Mouse (Mus musculus): ENCODE data around the gene Sgsm1. TPM values are rescaled to one million over a fixed set of nuclear protein-coding genes. Genes with fewer than 3 reads are reported as not detected.
"Not testable (repeated sequence)": the region's sequence is repeated elsewhere in the genome, so short reads cannot be mapped to it uniquely, and the experiment has no call there.

Gene Sgsm1
- polyA plus RNA-seq, 1 experiment from 2014 or later: 19.2 TPM

DNA sequence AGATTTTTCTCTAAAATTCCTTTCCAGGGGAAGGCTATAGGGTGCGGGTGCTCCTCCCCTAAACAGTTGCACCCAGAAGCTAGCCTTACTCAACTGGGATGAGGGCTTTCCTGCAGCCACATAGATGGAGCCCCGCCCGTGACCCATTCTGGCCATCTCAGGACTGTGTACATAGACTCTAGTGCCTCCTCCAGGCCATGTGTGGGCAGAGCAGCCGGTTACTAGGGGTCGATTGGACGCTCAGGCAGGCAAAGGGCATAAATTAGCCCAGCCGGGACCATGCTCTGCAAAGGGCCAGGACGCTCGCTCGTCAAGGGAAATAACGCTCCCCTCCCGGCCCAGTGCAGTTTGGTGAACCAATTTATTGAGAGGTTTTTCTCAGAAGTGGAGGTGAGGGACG, 38.0 kb upstream of the Sgsm1 start:
- Histone ChIP-seq H3K9ac (replicated peaks; ENCODE audit: low read depth, low read length) (no peak overlapping the region), H3K36me3 (ENCODE audit: control insufficient read depth, insufficient read depth) (no peaks in the 10 kb centered on the region), H3K27ac (ENCODE audit: low read length) (no peak overlapping the region), H3K4me1 (replicated peaks; ENCODE audit: control insufficient read depth, insufficient read depth, low read length) (peaks cover 33% of the 10 kb centered on the region), H3K27me3 (replicated peaks; ENCODE audit: control insufficient read depth, insufficient read depth, low read length) (peaks cover 19% of the 10 kb centered on the region), H3K4me2 (ENCODE audit: low read length) (no peak overlapping the region), H3K9me3 (ENCODE audit: control insufficient read depth, low read length) (no peaks in the 10 kb centered on the region), H3K4me3 (replicated peaks; ENCODE audit: low read length) (no peak overlapping the region)
- 16% methylated on average over 13 of the region's 13 CpGs for WGBS
- peak; percentile 14; the same call in 1 of the 2 replicates for ATAC-seq

DNA sequence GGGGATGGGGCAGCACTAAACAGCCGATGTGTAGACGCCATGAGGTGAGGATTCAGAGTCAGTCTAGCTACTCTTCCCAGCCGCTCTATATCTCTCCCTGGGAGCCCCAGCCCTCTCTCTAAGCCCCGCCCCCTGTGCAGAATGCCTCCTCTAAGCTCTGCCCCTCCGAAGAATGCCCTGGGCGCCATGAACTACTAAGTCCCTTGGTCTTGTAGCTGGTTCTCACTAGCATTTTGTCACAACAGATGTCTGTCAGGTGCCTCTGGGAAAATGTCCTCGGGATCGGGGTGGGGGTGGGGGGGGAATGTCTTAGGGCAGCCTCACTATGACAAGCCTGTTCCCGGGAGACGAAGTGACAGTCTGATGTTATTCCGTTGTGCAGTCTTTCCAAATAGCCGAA, 37.0 kb upstream of the Sgsm1 start:
- H3K4me3 ChIP-seq (replicated peaks; ENCODE audit: low read length): no peak overlapping the region
- H3K4me1 ChIP-seq (replicated peaks; ENCODE audit: control insufficient read depth, insufficient read depth, low read length): peaks cover 33% of the 10 kb centered on the region
- no peak overlapping the region for H3K27ac ChIP-seq (ENCODE audit: low read length)
- WGBS: 40% methylated on average over 12 of the region's 12 CpGs
- H3K9me3 ChIP-seq (ENCODE audit: control insufficient read depth, low read length): no peaks in the 10 kb centered on the region
- no peak for ATAC-seq
- no peaks in the 10 kb centered on the region for H3K36me3 ChIP-seq (ENCODE audit: control insufficient read depth, insufficient read depth)
- peaks cover 19% of the 10 kb centered on the region for H3K27me3 ChIP-seq (replicated peaks; ENCODE audit: control insufficient read depth, insufficient read depth, low read length)
- H3K4me2 ChIP-seq (ENCODE audit: low read length): no peak overlapping the region; the same call in 1 of the 2 replicates
- no peak overlapping the region for H3K9ac ChIP-seq (replicated peaks; ENCODE audit: low read depth, low read length)

DNA sequence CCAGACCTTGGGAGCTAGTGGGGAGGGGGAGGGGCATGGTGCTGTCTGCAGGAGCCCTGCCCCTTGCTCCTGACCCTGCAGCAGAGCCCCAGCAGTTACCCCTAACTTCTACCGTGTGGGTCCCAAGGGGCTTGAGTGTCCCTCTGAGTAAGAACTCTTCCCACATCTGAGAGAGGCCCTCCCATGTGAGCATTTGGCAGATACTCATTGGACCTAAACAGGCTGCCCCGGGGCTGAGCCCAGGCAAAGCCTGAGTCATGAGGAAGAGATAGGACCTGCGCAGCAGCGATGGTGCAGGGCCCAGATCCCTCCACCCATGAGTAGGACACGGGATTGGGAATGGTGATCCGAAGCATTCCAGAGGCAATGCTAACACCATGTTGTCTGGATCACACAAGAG, 36.1 kb upstream of the Sgsm1 start:
- not testable (repeated sequence) for H3K9ac ChIP-seq (replicated peaks; ENCODE audit: low read depth, low read length); H3K4me2 ChIP-seq (ENCODE audit: low read length); H3K27ac ChIP-seq (ENCODE audit: low read length); ATAC-seq; H3K9me3 ChIP-seq (ENCODE audit: control insufficient read depth, low read length); H3K36me3 ChIP-seq (ENCODE audit: control insufficient read depth, insufficient read depth); H3K4me3 ChIP-seq (replicated peaks; ENCODE audit: low read length)
- H3K4me1 ChIP-seq (replicated peaks; ENCODE audit: control insufficient read depth, insufficient read depth, low read length): peaks cover 27% of the 10 kb centered on the region
- 55% methylated on average over 6 of the region's 6 CpGs for WGBS
- H3K27me3 ChIP-seq (replicated peaks; ENCODE audit: control insufficient read depth, insufficient read depth, low read length): peaks cover 19% of the 10 kb centered on the region

DNA sequence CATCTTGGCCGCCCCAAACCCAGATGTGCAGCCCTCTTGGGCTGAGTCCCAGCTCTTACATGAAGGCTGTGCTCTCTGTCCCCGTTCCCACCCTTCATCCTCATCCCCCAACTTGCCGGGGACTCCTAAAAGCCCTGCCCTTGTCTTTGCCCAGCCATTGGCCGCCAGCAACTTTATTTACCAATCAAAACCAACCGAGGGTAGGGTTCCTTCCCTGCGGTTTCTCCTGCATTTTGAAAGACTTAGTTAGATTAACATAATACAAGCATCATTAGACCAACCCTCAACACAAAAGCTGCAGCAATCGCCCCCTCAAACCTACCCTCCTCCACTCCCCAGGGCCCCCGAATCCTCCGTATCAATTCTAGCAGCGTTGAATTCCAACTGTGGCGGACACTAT, 35.2 kb upstream of the Sgsm1 start:
- no peak overlapping the region; the same call in 1 of the 2 replicates for H3K4me2 ChIP-seq (ENCODE audit: low read length)

DNA sequence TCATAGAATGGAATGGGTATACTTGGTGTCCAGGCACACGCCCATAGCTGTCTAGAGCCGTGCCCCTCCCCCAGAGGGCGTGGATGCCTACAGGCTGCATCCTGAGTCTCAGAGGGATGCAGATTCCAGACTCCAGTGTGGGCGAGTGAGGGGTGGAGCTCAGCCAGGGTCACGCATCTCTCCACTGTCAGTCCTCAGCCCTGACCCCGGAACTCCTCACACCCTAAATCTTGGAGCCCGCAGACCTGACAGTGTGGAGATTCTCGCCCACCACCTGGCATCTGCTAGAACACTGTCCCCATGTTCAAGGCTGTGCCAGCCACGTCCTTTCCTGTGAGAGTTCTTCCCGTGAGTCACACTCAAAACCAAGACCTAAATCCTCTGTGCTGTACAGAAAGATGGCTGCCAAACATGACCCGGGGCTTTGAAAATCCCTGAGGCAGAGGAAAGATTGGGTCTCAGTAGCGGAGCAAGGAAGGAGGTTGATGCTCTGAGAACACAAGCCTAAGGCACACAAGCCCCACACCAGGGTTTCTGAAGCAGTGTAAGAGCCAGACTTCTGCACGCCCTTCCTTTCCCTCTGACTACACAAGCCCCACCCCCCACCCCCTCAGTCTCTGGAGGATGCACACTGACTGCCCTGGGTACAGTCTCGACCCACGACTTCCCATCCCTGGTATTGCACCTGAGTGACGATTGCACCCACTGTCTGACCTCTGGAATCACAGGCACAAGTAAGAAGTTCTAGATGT, 34.2 kb upstream of the Sgsm1 start:
- H3K9me3 ChIP-seq (ENCODE audit: control insufficient read depth, low read length): no peaks in the 10 kb centered on the region
- peaks cover 19% of the 10 kb centered on the region for H3K27me3 ChIP-seq (replicated peaks; ENCODE audit: control insufficient read depth, insufficient read depth, low read length)
- H3K4me3 ChIP-seq (replicated peaks; ENCODE audit: low read length): no peak overlapping the region
- 31% methylated on average over 15 of the region's 16 CpGs for WGBS
- H3K4me2 ChIP-seq (ENCODE audit: low read length): peak overlapping the region; percentile 0; the same call in 1 of the 2 replicates
- H3K27ac ChIP-seq (ENCODE audit: low read length): no peak overlapping the region
- no peak for ATAC-seq
- H3K36me3 ChIP-seq (ENCODE audit: control insufficient read depth, insufficient read depth): no peaks in the 10 kb centered on the region
- H3K4me1 ChIP-seq (replicated peaks; ENCODE audit: control insufficient read depth, insufficient read depth, low read length): peaks cover 22% of the 10 kb centered on the region
- no peak overlapping the region for H3K9ac ChIP-seq (replicated peaks; ENCODE audit: low read depth, low read length)

More for the DNA sequence above, 35.2 kb upstream of the Sgsm1 start:
- H3K27ac ChIP-seq (ENCODE audit: low read length): no peak overlapping the region
- ATAC-seq: no peak
- H3K4me3 ChIP-seq (replicated peaks; ENCODE audit: low read length): no peak overlapping the region
- H3K9ac ChIP-seq (replicated peaks; ENCODE audit: low read depth, low read length): no peak overlapping the region
- H3K4me1 ChIP-seq (replicated peaks; ENCODE audit: control insufficient read depth, insufficient read depth, low read length): peaks cover 27% of the 10 kb centered on the region
- no peaks in the 10 kb centered on the region for H3K9me3 ChIP-seq (ENCODE audit: control insufficient read depth, low read length)
- no peaks in the 10 kb centered on the region for H3K36me3 ChIP-seq (ENCODE audit: control insufficient read depth, insufficient read depth)
- peaks cover 19% of the 10 kb centered on the region for H3K27me3 ChIP-seq (replicated peaks; ENCODE audit: control insufficient read depth, insufficient read depth, low read length)
- WGBS: 2% methylated on average over 11 of the region's 11 CpGs

DNA sequence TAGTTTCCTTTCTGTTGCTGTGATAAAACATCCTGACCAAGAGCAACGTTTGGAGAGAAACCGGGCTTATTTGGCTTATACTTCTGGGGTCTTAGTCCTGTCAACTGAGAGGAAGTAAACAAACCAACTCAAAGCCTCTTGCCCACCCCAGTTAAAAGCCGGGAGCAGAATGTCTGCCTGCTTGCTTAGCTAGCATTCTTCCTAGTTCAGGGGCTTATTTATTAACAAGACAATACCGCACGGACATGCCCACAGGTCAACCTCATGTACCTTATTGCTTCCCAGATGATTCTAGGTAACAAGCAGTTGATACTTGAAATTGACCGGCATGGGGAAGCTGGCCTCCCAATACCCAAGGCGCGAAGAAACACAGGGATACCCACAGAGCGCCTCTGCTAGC, 25.7 kb upstream of the Sgsm1 start:
- no peak for ATAC-seq
- Histone ChIP-seq H3K4me3 (replicated peaks; ENCODE audit: low read length) (no peak overlapping the region), H3K27me3 (replicated peaks; ENCODE audit: control insufficient read depth, insufficient read depth, low read length) (peaks cover 42% of the 10 kb centered on the region), H3K27ac (ENCODE audit: low read length) (no peak overlapping the region), H3K9me3 (ENCODE audit: control insufficient read depth, low read length) (no peaks in the 10 kb centered on the region), H3K9ac (replicated peaks; ENCODE audit: low read depth, low read length) (no peak overlapping the region), H3K36me3 (ENCODE audit: control insufficient read depth, insufficient read depth) (no peaks in the 10 kb centered on the region), H3K4me2 (ENCODE audit: low read length) (no peak overlapping the region), H3K4me1 (replicated peaks; ENCODE audit: control insufficient read depth, insufficient read depth, low read length) (peaks cover 12% of the 10 kb centered on the region)
- 29% methylated on average over 9 of the region's 9 CpGs for WGBS

DNA sequence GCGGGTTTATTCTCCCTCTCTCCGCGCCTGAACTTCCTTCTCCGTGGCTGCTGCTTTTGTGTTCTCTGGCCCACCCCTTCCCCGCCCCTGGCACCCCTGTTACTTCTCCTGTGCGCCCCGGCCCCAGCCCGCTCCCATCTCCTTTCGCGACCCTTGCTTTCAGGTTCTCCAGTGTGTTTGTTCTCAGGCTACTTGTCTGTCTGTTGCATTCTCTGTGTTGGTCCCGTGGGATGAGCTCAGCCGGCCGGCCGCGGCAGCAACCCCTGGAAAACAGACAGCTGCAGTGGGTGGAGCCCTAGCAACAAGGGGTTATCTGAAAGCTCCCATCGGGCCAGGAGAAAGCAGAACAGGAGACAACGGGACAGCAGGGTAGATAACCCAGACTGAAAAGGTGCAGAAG, 25.1 kb upstream of the Sgsm1 start:
- under 1% methylated on average over 17 of the region's 17 CpGs for WGBS
- Histone ChIP-seq H3K36me3 (ENCODE audit: control insufficient read depth, insufficient read depth) (no peaks in the 10 kb centered on the region), H3K4me3 (replicated peaks; ENCODE audit: low read length) (peak overlapping the region; percentile 26), H3K9me3 (ENCODE audit: control insufficient read depth, low read length) (no peaks in the 10 kb centered on the region), H3K4me1 (replicated peaks; ENCODE audit: control insufficient read depth, insufficient read depth, low read length) (peaks cover 12% of the 10 kb centered on the region), H3K4me2 (ENCODE audit: low read length) (peak overlapping the region; percentile 39), H3K27me3 (replicated peaks; ENCODE audit: control insufficient read depth, insufficient read depth, low read length) (peaks cover 42% of the 10 kb centered on the region), H3K27ac (ENCODE audit: low read length) (no peak overlapping the region), H3K9ac (replicated peaks; ENCODE audit: low read depth, low read length) (peak overlapping the region; percentile 37; the same call in 1 of the 2 replicates)
- ATAC-seq: no peak

DNA sequence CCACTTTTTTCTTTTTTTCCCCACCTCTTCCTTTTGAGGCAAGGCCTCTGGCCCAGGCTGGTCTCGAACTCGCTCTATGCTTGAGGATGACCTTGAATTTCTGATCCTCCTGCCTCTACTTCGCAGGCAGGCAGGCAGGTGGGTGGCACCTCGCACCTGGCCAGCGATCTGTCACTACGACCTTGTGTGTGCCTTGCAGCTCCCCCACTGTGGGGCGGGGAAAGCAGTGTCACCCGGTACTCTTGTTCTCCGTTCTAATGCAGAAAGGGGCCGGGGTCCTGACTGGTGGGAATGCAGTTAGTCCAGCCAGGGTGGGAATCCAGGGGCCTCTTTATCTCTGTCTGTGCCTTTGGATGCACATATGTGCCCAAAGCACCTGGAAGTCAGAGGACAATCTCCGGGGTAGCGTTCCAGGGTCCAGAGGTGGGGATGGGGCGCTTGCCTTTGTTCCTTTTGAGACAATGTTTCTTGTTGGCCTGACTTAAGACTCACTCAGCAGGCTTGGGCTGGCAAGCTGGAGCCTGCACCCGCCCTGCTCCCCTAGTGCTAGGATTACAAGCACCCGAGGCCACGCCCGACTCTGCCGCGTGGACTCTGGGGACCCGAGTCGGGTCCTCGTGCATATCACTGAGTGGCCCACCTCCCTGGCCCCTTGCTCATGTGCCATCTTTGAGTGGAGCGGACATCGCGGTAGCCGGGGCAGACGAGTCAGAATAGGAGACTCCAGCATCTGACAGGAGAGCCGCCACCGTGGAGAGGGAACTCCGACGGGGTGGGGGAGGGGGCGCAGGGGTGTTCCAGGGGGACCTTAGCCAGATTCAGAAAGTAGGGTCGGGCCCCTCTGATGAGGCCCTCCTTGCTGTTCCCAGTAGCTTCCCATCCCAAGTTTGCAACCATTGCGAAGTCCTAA, 24.3 kb upstream of the Sgsm1 start:
- H3K4me3 ChIP-seq (replicated peaks; ENCODE audit: low read length): peak overlapping the region; percentile 26
- 8% methylated on average over 34 of the region's 34 CpGs for WGBS
- H3K27ac ChIP-seq (ENCODE audit: low read length): no peak overlapping the region
- peaks cover 12% of the 10 kb centered on the region for H3K4me1 ChIP-seq (replicated peaks; ENCODE audit: control insufficient read depth, insufficient read depth, low read length)
- H3K27me3 ChIP-seq (replicated peaks; ENCODE audit: control insufficient read depth, insufficient read depth, low read length): peaks cover 42% of the 10 kb centered on the region
- H3K36me3 ChIP-seq (ENCODE audit: control insufficient read depth, insufficient read depth): no peaks in the 10 kb centered on the region
- ATAC-seq: no peak
- no peaks in the 10 kb centered on the region for H3K9me3 ChIP-seq (ENCODE audit: control insufficient read depth, low read length)
- peak overlapping the region; percentile 37; the same call in 1 of the 2 replicates for H3K9ac ChIP-seq (replicated peaks; ENCODE audit: low read depth, low read length)
- H3K4me2 ChIP-seq (ENCODE audit: low read length): peak overlapping the region; percentile 39

DNA sequence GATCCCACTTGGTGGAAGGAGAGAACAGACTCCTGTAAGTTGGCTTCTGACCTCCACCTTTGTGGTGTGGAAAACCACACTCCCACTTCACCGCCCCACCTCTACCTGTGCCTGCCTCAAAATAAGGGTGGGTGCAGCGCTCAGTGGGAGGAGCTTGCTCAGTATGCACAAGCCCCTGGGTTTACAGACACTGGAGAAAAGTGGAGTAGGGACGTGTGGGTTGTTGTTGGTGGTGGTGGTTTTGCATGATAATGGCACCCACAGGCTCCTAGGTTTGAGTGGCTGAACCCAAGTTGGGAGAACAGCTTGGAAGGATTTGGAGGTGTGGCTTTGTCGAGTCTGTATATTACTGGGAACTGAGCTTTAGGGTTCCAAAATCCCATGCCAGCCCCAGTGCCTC, 22.3 kb upstream of the Sgsm1 start:
- 72% methylated on average over 4 of the region's 4 CpGs for WGBS
- Histone ChIP-seq H3K36me3 (ENCODE audit: control insufficient read depth, insufficient read depth) (no peaks in the 10 kb centered on the region), H3K27me3 (replicated peaks; ENCODE audit: control insufficient read depth, insufficient read depth, low read length) (peaks cover 36% of the 10 kb centered on the region), H3K9ac (replicated peaks; ENCODE audit: low read depth, low read length) (no peak overlapping the region), H3K4me2 (ENCODE audit: low read length) (no peak overlapping the region), H3K27ac (ENCODE audit: low read length) (no peak overlapping the region), H3K9me3 (ENCODE audit: control insufficient read depth, low read length) (peaks cover 5% of the 10 kb centered on the region; the same call in 1 of the 2 replicates), H3K4me3 (replicated peaks; ENCODE audit: low read length) (no peak overlapping the region), H3K4me1 (replicated peaks; ENCODE audit: control insufficient read depth, insufficient read depth, low read length) (peaks cover 12% of the 10 kb centered on the region)
- no peak for ATAC-seq
